Mouse (Mus musculus): Measurements from ENCODE around the gene Zc3h12b. TPM values are rescaled to one million over a fixed set of nuclear protein-coding genes. Genes with fewer than 3 reads are reported as not detected.
"Not testable (repeated sequence)": the region's sequence is repeated elsewhere in the genome, so short reads cannot be mapped to it uniquely, and the experiment has no call there.

Zc3h12b gene
- polyA plus RNA-seq (2012; rRNA removed): 0.78 and 0.89 TPM in 2 replicates

DNA sequence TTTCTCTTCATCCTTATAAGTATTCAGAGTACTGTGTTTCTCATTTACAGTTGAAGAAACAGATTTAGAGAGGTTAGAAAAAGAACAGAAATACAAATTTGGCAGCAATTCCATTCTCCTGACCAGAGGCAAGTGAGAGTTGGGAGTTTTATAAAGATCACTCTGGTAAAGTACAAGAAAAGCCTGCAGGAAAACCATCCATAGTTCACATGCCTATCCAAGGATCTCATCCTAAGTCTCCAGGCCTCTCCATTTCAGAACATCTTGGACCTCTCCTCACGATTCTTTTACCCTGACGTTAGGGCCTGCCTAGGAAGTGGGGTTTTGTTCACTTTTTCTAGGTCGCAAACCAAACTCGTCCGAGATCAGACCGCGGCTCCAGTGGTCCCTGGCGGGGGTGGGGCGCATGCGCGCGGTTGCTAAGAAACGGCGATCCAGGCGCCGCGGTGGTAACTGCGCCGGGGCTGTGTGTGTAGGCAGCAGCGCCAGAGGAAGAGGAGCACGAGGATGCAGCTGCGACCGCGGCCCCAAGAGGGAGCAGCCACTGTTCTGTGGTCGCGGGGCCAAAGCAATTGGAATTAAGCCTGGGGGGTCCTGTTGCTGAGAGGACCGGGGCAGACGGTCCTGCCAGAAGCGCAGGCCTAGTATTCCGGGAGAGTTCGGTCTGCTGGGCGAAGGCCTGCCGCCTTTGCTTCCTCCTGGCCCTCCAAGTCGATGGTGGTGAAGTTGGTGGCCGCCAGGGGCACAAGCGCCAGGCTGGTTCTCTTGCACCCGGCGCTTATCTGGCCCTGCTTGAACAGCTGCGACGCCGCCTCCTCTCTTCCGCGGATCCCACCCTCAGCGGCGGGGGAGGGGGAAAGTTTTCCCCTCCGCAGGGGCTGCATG, at the start of gene Zc3h12b:
Gene Zc3h12b, plus strand, starts transcription at position 452 of the 885 bp plus-strand sequence.
- no peak for DNase-seq (ENCODE audit: low read depth)

DNA sequence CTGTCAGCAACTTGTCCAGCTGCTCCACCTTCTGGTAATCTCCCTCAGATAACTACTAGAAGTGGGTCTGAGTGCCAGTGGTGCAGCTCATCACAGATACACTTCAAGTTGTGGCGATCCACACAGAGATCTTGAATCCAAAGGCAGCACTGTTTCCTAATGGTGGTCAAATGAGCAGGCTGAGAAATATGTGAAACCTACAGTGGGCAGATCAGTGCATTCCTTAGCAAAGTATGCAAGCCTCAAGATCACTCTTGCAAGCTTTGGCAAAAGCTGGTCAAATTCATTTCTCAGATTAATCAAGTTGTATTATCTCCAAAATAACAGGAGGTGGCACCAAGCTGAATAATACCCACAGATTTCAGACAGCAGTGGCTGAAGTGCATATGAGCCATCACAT, 29.3 kb upstream of the Zc3h12b start:
- no peak for DNase-seq (ENCODE audit: low read depth)

DNA sequence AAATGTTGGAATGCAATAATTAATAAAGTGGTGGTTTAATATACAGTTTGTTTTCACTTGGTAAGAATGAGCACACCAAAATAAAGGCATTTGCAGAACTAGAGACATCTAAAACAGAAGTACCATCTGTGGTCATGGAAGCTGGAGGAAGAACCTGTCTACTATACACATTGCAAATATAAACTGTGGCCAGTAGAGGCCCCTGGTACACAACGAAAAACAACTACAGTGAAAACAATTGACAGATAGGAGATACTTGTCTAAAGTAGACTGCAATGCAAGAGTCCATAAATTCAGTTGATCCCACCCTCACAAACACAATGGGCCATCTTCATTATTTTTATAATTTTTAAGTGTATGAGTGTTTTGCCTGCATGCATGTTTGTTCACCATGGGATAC, 24.4 kb upstream of the Zc3h12b start:
- DNase-seq (ENCODE audit: low read depth): no peak

DNA sequence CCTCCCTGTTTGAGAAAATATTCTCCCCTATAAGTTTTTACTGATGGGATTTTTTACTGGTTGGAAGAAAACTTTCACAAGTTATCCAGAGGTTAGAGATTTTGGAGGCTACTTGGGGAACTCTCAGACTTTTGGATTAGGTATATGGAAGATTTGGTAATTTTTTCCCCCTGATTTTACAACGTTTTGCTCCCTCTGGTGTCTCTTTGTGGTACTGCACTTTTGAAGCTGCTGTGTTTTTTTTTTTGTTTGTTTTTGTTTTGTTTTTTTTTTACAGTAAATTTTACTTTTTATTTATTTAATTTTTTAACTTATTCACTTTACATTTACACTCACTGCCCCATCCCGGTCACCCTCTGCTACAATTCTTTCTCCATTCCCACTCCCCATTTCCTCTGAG, 26.8 kb downstream of the Zc3h12b start:
- DNase-seq (ENCODE audit: low read depth): no peak

DNA sequence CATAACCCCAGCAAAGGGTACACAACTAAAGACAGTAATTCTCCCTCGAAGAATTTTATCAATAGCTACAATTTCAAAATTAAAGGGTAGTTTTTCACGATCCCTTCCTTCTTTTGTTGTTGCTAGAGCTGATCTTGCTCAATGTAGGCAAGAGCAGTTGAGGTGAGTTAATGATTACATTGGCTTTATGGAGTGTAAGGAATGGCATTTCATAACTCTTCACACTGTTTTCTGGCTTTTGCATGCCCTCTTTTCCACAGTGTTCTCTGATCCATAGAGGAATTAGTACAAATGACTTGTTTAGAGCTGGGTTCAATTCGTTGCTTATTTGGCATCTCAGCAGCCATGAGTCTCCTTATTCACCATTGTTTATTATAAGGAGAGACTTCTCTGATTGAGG, 84.4 kb downstream of the Zc3h12b start:
- DNase-seq (ENCODE audit: low read depth): no peak

DNA sequence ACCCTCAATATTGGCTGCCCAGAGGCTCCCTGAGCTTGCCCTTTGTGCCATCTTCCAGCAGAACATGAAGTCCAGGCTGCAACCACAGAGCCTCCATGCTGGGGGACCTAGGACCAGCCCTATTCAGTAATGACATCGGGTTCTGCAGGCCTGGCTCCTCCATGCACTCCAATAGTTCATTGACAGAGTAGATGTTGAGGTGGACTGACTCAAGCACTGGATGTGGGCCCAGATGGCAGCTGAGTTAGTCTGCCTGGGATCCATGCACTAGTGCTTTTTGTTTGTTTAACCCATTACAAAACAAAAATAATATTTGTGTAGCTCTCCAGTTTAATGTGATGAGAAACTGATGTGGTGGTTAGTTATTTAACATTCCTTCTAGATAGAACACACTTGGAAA, 90.3 kb downstream of the Zc3h12b start:
- no peak for DNase-seq (ENCODE audit: low read depth)

DNA sequence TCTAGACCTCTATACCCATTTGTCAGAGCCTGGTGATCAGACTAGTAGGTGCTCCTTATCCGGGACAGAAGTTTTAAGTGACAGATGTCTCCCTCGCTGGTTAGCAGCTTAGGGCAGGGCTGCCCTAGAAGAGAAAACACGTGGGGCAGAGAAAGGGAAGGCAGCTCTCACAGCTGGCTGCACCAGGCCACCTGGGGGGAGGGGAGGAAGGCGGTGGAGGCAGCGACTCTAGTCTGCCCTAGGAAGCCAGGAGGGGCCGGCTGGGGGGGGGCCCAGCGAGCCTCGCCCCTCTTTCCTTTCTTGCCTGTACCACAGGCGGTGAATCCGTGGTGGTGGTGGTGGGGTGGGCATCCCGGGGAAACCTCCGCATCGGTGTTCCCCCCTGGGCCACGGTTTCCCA, 141.3 kb downstream of the Zc3h12b start:
- no peak for DNase-seq (ENCODE audit: low read depth)

DNA sequence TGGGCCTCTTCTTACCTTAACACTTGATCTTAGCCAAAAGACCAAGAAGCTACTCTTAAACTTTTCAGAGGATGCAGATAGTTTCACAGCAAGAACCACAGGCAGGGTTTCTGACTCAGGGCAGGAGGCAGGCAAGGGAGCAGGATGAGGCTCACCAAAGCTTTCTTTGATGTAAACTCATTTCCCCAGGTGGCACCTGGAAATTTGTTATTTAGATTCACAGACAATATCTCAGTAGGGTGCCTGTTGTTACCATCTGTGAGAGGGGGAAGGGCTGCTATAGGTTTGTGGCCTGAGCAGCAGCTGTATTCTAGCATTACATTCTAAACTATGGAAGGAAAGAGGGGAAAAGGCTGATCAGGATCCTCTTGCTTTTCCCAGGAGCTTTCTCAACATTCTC, 169.6 kb downstream of the Zc3h12b start:
- DNase-seq (ENCODE audit: low read depth): no peak

DNA sequence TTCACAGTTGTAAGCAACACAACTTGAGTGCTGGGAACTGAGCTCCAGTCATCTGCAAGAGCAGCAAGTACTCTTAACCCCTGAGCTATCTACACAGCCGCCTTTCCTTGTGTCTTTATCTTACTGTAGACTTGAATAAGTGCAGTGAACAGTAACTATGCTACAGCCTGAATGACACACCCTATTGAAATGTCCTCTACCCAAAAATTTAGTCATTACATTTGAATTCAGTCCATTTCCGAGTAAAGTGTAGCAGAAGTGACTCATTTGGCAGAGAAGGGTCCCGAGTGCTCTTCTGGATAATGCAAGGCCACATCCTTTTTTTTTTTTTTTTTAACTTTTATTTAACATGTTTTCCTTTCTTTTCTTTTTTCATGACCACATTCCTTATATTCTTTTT, 191.2 kb downstream of the Zc3h12b start:
- no peak for DNase-seq (ENCODE audit: low read depth)

DNA sequence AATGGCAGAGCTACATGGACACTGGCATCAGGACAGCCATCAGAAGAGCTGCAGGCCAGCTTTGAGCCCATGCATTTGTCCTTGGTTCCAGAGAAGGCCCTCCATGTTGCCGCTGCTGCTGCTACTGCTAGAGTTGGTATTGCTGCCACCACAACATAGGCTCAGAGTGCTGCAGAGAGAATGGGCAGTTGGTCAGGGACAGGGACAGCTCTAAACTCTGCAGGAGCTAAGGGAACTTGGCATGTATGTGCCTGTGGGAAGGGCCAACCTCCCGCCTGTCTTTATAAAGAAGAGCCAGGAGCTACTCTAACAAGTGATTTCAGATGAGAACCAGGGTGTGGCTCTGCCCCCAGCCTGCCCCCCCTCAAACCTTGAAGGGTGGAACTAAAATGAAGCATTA, 224.0 kb downstream of the Zc3h12b start:
- no peak for DNase-seq (ENCODE audit: low read depth)

DNA sequence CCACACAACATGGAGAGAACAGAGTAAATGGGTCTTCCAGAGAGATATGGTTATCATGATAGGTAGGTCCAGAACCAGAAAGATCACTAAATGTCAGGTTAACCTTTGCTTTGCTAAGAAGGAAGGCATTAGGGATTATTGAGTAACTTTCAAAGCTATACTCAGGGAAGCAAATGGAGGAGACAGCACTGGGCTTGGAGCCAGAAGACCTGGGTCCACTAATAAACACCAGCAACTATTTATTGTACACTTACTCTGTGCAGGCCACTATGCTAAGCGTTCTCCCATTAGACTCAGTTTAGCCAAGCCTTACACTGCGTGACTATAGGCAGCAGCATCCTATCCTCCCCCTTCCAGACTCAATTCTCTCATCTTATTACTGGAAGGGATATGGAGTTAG, 234.0 kb downstream of the Zc3h12b start:
- no peak for DNase-seq (ENCODE audit: low read depth)

DNA sequence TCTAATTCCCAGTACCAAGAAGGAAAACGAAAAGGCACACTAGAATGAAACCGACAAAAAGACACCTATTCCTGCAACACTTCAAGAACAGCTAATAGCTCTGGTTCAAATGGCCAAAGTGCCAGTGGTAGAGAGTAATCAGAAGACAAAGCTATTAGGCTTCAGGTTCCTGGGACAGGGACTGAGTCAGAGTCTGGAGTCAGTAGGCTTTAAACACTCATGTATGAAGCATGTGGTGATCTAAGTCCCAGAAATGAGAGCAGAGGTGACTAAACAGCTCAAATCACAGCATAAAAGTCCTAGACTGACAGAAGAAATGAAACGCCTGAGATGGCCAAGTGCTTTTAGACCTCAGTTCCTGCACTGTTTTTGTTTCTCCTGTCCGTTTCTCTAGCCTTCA, 236.7 kb downstream of the Zc3h12b start:
- no peak for DNase-seq (ENCODE audit: low read depth)

DNA sequence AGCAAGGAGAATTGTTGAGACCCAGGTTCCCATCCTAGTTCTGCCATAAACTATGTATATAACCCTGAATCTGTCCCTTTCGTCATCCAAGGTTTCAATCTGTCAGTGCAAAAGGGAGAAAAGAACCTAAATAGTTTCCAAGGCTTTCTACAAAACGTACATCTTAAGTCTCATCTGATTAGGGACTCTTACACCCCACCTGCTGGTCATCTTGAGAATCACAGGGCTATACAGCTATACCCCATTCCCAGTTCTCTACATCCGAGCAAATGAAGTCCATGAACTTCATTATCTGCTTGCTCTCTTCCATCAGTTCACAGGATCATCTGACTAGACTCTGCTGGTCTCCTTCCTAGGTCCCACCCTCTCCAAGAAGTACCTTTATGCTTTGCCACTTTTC, 239.3 kb downstream of the Zc3h12b start:
- no peak for DNase-seq (ENCODE audit: low read depth)

DNA sequence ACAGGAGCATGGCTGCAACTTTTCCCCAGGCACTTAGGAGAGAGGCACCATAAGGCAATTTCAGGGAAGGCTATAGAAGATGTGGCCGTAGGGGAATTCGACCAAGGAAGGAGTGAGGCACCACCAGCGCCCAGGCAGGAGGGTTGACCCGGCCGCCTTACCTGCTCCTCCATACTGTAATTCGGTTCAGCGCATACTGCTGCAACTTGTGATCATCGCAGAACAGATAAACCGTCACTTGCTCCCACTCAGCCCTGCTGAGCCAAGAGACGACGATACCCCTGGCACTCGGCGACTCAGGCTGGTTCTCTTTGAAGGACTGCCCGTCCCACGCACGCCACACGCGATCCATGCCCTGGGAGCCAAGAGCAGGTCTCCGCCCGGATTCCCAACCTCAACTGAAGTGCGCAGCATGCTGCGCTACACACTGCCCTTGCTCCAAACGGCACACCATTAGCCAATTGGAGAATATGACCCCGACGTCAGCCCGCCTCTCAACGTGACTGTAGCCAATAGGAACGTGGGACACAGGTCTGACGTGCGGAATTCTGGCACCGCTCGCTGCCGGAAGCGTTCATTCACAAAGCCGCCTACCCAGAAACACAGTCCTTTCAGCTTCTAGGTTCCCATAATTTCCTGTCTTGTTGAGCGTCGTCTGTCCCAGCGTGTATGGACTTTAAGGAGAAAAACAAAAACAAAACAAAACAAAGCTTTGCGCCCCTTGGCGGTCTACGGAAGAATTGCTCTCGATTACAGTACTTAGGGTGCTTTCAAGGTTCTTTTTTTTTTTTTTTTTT, 245.2 kb downstream of the Zc3h12b start, which contains the start of gene Las1l:
Gene Las1l, minus strand, starts transcription at position 466 of the 797 bp plus-strand sequence.
- peak; percentile 54 for DNase-seq (ENCODE audit: low read depth)

DNA sequence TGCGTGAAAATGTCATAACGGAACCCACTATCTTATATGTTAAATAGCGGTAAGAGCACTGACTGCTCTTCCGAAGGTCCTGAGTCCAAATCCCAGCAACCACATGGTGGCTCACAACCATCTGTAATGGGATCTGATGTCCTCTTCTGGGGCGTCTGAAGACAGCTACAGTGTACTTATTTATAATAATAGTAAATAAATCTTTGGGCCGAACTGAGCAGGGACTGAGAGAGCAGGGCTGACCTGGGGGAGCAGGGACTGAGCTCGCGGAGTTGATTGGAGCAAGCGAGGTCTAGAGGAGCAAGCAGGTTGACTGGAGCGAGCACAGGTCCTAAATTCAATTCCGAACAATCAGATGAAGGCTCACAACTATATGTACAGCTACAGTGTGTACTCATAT, 246.0 kb downstream of the Zc3h12b start:
- DNase-seq (ENCODE audit: low read depth): not testable (repeated sequence)

DNA sequence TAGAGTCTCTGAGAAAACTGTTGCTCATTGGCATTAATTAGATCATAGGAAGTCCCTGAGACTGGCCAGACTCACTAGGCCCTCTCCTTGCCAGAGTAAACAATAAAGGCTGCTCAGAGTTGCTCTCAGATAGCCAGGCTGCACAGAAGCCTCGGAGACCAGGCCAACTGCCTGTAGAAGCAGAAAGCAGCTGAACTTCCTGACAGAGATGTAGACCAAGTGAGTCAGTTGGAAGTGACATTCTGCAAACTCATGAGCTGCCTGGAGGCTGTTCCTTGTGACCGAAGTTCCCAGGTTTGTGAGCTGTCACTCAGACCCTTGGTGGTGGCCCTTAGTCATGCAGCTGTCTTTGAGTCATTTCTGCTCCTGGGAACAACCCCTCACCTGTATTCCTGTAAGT, 251.9 kb downstream of the Zc3h12b start:
- DNase-seq (ENCODE audit: low read depth): no peak

DNA sequence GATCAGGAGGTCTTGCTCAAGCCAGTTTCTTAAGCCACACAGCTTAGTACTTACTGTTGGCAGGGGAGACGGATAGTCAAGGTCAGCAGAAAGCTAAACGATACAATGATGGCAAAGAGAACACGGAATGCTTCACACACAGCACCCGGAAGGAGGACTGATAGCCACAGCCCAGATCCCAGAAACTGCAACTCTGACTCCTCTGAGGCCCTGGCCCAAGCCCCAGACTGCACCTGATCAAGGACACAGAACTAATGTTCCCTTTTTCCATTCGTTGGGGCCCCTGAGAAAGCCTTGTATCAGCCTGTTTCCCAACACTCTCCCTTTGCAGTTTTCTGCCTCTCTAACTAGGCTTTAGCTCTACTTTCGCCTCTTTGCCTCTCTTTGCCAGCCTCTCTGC, 253.6 kb downstream of the Zc3h12b start:
- DNase-seq (ENCODE audit: low read depth): no peak

DNA sequence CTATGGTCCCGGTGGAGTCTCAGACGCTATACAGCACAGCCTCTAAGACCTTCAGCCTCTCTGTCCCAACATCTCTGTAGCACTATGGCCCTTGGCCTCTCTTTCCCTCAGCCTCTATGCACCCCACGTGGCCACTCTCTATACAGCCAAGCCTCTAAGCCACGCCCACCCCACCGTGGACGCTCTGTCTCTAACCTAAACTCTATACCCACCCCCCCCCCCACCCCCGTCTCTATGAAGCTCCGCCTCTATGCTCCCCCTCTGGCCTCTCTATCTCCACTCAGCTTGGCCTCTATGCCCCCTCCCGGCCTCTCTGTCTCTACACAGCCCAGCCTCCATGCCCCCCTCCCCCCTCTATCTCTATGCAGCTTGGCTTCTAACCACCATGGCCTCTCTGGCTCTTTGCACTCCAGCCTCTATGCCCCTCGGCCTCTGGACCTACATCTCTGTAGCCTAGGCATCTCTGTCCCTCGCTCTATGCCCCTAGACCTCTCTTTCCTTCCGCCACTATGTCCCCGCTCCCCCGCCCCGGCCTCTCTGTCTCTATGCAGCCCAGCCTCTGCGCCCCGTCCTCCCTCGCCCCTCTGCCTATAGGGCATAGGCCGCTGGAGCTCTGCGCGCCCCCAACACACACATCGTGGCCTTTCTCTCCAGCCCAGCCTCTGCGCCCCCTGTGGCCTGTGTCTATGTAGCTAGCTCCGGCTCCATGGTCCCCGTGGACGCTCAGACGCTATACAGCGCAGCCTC, 256.5 kb downstream of the Zc3h12b start:
- no peak for DNase-seq (ENCODE audit: low read depth)

DNA sequence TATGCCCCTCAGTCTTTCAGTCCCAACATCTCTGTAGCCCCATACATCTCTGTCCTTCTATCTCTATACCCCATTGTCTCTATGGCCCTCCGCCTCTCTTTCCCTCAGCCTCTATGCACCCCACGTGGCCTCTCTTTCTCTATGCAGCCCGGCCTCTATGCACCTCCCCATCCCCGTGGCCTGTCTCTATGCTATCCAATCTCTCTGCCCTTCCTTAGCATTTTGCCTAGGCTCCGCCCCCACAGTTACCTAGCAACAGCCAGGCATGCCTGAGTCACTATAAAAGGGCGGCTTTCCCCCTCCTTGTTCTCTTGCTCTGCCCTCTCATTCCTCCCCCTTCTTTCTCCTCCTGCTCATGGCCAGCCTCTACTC, 257.1 kb downstream of the Zc3h12b start:
- DNase-seq (ENCODE audit: low read depth): no peak

DNA sequence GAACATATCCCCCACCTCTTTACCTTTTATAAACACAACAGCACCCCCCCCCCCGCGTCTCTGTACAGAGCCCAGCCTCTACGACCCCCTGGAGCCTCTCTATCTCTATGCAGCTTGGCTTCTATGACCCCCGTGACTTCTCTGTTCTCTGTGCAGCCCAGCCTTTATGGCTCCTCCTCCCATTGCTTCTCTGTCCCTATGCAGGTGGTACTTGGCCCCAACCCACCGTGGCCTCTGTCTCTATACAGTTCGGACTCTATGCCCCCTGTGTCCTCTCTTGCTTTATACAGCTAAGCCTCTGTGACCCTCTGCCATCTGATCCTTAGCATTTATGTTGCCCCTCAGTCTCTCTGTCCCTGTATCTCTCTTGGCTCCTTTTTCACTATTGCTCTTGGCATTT, 257.6 kb downstream of the Zc3h12b start:
- DNase-seq (ENCODE audit: low read depth): no peak

DNA sequence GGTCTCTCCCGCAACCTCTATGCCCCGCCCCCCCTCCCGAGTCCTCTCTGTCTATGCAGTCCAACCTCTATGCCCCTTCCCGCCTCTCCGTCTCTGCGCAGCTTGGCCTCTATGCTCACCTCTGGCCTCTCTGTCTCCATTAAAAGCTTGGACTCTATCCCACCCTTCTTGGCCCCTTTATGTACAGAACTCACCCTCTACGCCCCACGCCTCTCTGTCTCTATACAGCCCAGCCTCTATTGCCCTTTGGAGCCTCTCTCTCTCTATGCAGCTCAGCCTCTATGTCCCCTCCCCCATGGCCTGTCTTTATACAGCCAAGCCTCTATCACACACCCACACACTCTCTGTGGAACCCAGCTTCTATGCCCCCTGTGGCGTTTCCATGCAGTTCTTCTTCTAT, 258.5 kb downstream of the Zc3h12b start:
- DNase-seq (ENCODE audit: low read depth): no peak

Data from gonadal fat pad, adult 2 months (tissue).